Mouse (Mus musculus): ENCODE data around the gene Spata2.

Spata2 gene

GRCm38 (mm10) chr2:167479501-167479900 is 13.2 kb downstream of the Spata2 start:
- no peak for DNase-seq

- no peak for DNase-seq
These were observed 14.6 kb downstream of the Spata2 start for GRCm38 (mm10) chr2:167478128-167478527.

GRCm38 (mm10) chr2:167476762-167477161 is 15.9 kb downstream of the Spata2 start:
- DNase-seq = no peak

- no peak for DNase-seq
These were observed 16.4 kb downstream of the Spata2 start for GRCm38 (mm10) chr2:167476200-167476688.

GRCm38 (mm10) chr2:167475596-167475995 is 17.1 kb downstream of the Spata2 start:
- no peak for DNase-seq

- no peak for DNase-seq
These were observed 18.5 kb downstream of the Spata2 start for GRCm38 (mm10) chr2:167474218-167474617.

- DNase-seq = no peak
These were observed 21.1 kb downstream of the Spata2 start for GRCm38 (mm10) chr2:167471585-167471984.

GRCm38 (mm10) chr2:167470611-167471010 is 22.1 kb downstream of the Spata2 start:
- no peak for DNase-seq

GRCm38 (mm10) chr2:167468444-167468843 is 24.2 kb downstream of the Spata2 start:
- DNase-seq = no peak

- DNase-seq = no peak
These were observed 25.5 kb downstream of the Spata2 start for GRCm38 (mm10) chr2:167467214-167467613.

- no peak for DNase-seq
These were observed 26.7 kb downstream of the Spata2 start for GRCm38 (mm10) chr2:167465951-167466350.

- no peak for DNase-seq
These were observed 28.9 kb downstream of the Spata2 start for GRCm38 (mm10) chr2:167463802-167464201.

- peak; percentile 43 to 46 for DNase-seq
These were observed 29.7 kb downstream of the Spata2 start for GRCm38 (mm10) chr2:167462954-167463353.

GRCm38 (mm10) chr2:167459071-167459865 is 33.4 kb downstream of the Spata2 start:
- DNase-seq = no peak

GRCm38 (mm10) chr2:167458548-167458947 is 34.1 kb downstream of the Spata2 start:
- DNase-seq = no peak

GRCm38 (mm10) chr2:167457213-167457612 is 35.5 kb downstream of the Spata2 start:
- DNase-seq = no peak

GRCm38 (mm10) chr2:167456361-167457020 is 36.2 kb downstream of the Spata2 start:
- no peak for DNase-seq

- no peak for DNase-seq
These were observed 38.9 kb downstream of the Spata2 start for GRCm38 (mm10) chr2:167453814-167454213.

GRCm38 (mm10) chr2:167450647-167451046 is 42.0 kb downstream of the Spata2 start:
- no peak for DNase-seq

GRCm38 (mm10) chr2:167449331-167450275 is 43.1 kb downstream of the Spata2 start:
- DNase-seq = no peak

GRCm38 (mm10) chr2:167447629-167448028 is 45.1 kb downstream of the Spata2 start:
- no peak for DNase-seq

- DNase-seq = no peak
These were observed 45.5 kb downstream of the Spata2 start for GRCm38 (mm10) chr2:167447207-167447606.

Data from thymus, postnatal 36 days (tissue).